Mouse (Mus musculus) ES-E14 (cell line): ENCODE results near the gene Fcgr1. TPM values are rescaled to one million over a fixed set of nuclear protein-coding genes. Genes with fewer than 3 reads are reported as not detected.

ENCODE experiments used
- DNase-seq: peaks from one replicate; pipeline ENCODE4 v3.0.0-alpha.2; 2013; ENCODE audit warnings: low read depth, low spot score
- H3K27ac ChIP-seq: 2 replicates; pipeline ENCODE4 v1.5.1; 2012; ENCODE audit warnings: low read depth, mild to moderate bottlenecking, low read length, moderate library complexity, mixed read lengths; ENCODE audit not compliant: poor library complexity, insufficient read depth, severe bottlenecking
- H3K36me3 ChIP-seq: 2 replicates; pipeline ENCODE4 v1.6.1; 2012; ENCODE audit warnings: mild to moderate bottlenecking, low read length, moderate library complexity, mixed read lengths; ENCODE audit not compliant: control insufficient read depth, poor library complexity, insufficient read depth, severe bottlenecking
- H3K4me1 ChIP-seq, 2 experiments: fragments of 150-350 bp in 1 of 2; sonication (generic) in 1 of 2; 2 replicates each; pipeline ENCODE4 v1.6.1; 2012; ENCODE audit warnings: low read length in 2 of 2, mild to moderate bottlenecking in 1 of 2, mixed read lengths in 1 of 2; ENCODE audit not compliant: control insufficient read depth in 2 of 2, insufficient read depth in 2 of 2, poor library complexity in 1 of 2
- H3K4me3 ChIP-seq, 2 experiments: fragments of 150-350 bp in 1 of 2; sonication (generic) in 1 of 2; 2 replicates each; pipeline ENCODE4 v1.5.1; 2012; ENCODE audit warnings: low read length in 2 of 2, low read depth in 1 of 2, mild to moderate bottlenecking in 1 of 2, mixed read lengths in 1 of 2; ENCODE audit not compliant: insufficient read depth in 1 of 2, poor library complexity in 1 of 2, severe bottlenecking in 1 of 2
- H3K9ac ChIP-seq: 2 replicates; pipeline ENCODE4 v1.6.1; 2012; ENCODE audit warnings: low read depth, mild to moderate bottlenecking, low read length, mixed read lengths; ENCODE audit not compliant: poor library complexity, insufficient read depth, severe bottlenecking
- H3K9me3 ChIP-seq: fragments of 150-350 bp; sonication (generic); 2 replicates; pipeline ENCODE4 v1.6.1; 2012; ENCODE audit warnings: low read depth, mild to moderate bottlenecking, low read length; ENCODE audit not compliant: control insufficient read depth, insufficient read depth
- CHD2 ChIP-seq: IDR thresholded peaks from 2 replicates; pipeline ENCODE4 v1.6.1; 2014; ENCODE audit warnings: mild to moderate bottlenecking, low read depth, low read length, inconsistent platforms
- HCFC1 ChIP-seq: IDR thresholded peaks from 2 replicates; pipeline ENCODE4 v1.6.1; 2012; ENCODE audit warnings: low read length, inconsistent platforms, borderline replicate concordance; ENCODE audit not compliant: insufficient read depth
- MAFK ChIP-seq: IDR thresholded peaks from 2 replicates; pipeline ENCODE4 v1.6.1; 2014; ENCODE audit warnings: mild to moderate bottlenecking, low read depth, low read length, inconsistent platforms; ENCODE audit not compliant: insufficient read depth
- ZC3H11A ChIP-seq: IDR thresholded peaks from 2 replicates; pipeline ENCODE4 v1.6.1; 2012; ENCODE audit warnings: low read depth, mild to moderate bottlenecking, inconsistent platforms, low read length, borderline replicate concordance
- ZNF384 ChIP-seq: IDR thresholded peaks from 2 replicates; pipeline ENCODE4 v1.6.1; 2012; ENCODE audit warnings: low read depth, low read length, inconsistent platforms
- in situ Hi-C, 2 experiments: fragments of 600-800 bp; cut with MboI; formaldehyde crosslinking; loops; one replicate each; pipeline ENCODE4 v1.15.1; 2025; ENCODE audit warnings: low sequenced_read_pairs in 2 of 2, inconsistent platforms in 1 of 2; ENCODE audit not compliant: unreplicated experiment in 2 of 2
- total RNA-seq: library from RNA; depleted of rRNA; stranded (reverse); fragments of 300-350 nt; gene quantifications from 2 replicates; pipeline ENCODE4 v1.2.3, GENCODE M21; 2012; rRNA removed

Fcgr1 gene
- total RNA-seq, 1 experiment, result not detected

DNA sequence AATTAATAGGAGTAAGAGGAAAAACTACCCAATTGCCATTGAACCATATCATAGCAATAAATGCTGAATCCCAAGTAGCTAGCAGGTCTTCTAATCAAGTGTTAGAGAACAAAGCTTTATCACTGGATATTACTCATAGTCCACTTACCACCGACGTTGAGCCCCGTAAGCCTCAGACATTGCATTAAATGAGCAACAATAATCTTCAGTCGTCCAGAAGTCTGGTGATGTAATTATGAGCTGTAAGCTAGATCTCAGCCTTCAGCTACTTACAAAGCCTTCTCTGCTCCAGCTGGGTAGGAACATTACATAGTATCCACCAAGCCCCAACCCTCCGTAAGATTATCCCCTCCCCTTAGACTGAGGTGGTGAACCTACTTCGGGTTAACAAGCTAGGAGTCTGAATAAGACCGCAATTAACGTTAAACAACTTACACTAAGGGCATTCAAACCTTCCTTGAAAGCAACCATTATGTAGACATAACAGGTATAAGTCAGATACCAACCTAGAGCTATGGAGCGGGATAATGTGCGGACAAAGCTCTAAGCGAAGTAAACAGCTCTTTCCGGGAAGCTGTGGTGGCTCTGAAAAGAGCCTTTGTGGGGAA, 55.8 kb downstream of the Fcgr1 start:
- no peaks in the 10 kb centered on the region for H3K9me3 ChIP-seq
- no peaks in the 10 kb centered on the region for H3K36me3 ChIP-seq
- TF ChIP-seq CHD2, result no peak
- no peak for TF ChIP-seq ZC3H11A
- TF ChIP-seq HCFC1, result no peak
- H3K9ac ChIP-seq, result peak overlapping the region; percentile 89
- H3K27ac ChIP-seq, result peak overlapping the region; percentile 91
- in situ Hi-C loops, result no loop called here
- DNase-seq, result no peak
- peaks cover 3 to 9% of the 10 kb centered on the region in 2 experiments; a peak in 3 of 4 replicates for H3K4me1 ChIP-seq
- peak overlapping the region; percentile 74 to 81 for H3K4me3 ChIP-seq

DNA sequence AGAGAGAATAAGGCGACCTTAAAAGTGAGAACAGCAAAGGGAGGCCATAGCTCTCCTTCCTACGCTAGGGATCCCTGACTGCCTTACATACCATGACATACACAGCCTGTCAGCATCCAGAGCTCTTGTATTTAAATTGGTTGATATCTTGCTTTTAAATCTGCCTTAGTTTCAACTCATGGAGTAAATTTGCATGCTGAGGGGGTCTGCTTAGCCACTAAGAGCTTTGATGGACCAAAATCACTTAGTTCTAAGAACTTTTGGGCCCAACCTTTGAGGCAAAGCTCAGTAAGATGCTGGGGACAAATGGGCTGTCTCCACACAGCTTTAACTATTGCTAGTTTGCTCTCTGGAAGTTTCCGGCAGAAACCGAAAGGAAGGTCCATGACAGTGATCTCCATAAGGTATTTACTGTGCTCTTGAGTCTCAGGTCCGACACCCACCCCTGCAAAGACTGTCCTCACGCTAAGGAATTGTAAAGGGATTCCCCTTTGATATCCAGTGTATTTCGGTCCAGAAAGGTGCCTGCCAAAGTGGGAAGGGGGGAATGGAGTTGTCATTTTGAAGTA, 56.4 kb downstream of the Fcgr1 start:
- Histone ChIP-seq H3K36me3 (no peaks in the 10 kb centered on the region), H3K4me3 (peak overlapping the region; percentile 74 to 81), H3K9me3 (no peaks in the 10 kb centered on the region), H3K4me1 (peaks cover 3 to 8% of the 10 kb centered on the region in 2 experiments; a peak in 3 of 4 replicates), H3K9ac (peak overlapping the region; percentile 89), H3K27ac (peak overlapping the region; percentile 91; the same call in 1 of the 2 replicates)
- in situ Hi-C loops, result no loop called here
- no peak for TF ChIP-seq CHD2
- no peak for TF ChIP-seq ZNF384
- no peak for TF ChIP-seq ZC3H11A
- TF ChIP-seq HCFC1, result no peak
- TF ChIP-seq MAFK, result no peak
- no peak for DNase-seq

DNA sequence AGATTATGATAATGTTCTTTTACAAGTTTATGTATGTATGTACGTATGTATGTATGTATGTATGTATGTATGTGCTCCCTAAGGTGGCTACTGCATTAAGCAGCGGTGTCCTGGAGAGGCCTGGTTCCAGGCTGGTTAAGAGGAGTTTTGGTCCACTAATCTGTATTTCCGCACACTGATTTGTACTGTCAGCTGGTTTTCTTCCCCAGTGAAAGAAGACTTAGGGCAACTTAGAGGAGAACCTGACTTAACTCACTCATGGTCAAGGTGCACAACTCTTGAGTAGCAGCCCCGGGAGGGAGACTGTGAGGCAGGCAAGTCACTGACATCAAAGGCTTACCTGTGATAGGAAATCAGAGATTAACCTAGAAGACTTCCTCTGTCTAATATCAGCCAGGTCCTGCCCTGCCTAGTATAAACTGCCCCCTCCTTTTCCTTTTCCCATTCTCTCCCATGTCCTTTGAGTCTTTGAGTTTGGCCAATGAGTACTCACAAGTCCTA, 56.9 kb downstream of the Fcgr1 start:
- TF ChIP-seq CHD2, result no peak
- no peak for TF ChIP-seq MAFK
- no peak for TF ChIP-seq ZC3H11A
- no peak for TF ChIP-seq ZNF384
- TF ChIP-seq HCFC1, result no peak
- peaks cover 3 to 5% of the 10 kb centered on the region in 2 experiments; a peak in 3 of 4 replicates for H3K4me1 ChIP-seq
- peak overlapping the region; percentile 7; the same call in 1 of the 2 replicates for H3K27ac ChIP-seq
- in situ Hi-C loops, result no loop called here
- peak overlapping the region; percentile 74 to 81 for H3K4me3 ChIP-seq
- H3K9me3 ChIP-seq, result no peaks in the 10 kb centered on the region
- no peak for DNase-seq
- peak overlapping the region; percentile 89; the same call in 1 of the 2 replicates for H3K9ac ChIP-seq
- H3K36me3 ChIP-seq, result no peaks in the 10 kb centered on the region

DNA sequence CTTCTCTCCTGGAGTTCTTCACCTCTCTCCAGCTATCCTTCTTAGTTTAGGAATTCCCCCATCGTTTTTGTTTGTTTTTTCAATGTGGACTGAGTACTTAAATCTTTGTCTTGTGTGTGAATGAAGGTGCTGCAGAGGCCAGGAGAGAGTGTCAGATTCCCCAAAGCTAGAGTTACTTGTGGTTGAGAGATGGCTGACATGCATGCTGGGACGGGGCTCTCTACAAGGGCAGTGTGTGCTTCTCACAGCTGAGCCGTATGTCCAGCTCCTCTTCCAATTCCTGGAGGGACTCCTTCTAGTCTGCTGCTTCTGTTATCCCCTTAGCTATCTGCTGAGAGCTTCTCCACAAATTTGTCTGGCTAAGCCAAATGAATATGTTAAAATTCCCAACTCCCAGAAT, 57.9 kb downstream of the Fcgr1 start:
- no peak overlapping the region for H3K9ac ChIP-seq
- no peaks in the 10 kb centered on the region for H3K9me3 ChIP-seq
- no peak for TF ChIP-seq CHD2
- TF ChIP-seq MAFK, result no peak
- TF ChIP-seq ZC3H11A, result no peak
- no peak for TF ChIP-seq HCFC1
- no peak for TF ChIP-seq ZNF384
- DNase-seq, result no peak
- no peaks in the 10 kb centered on the region for H3K36me3 ChIP-seq
- no peak overlapping the region for H3K4me3 ChIP-seq
- in situ Hi-C loops, result no loop called here
- no peak overlapping the region for H3K27ac ChIP-seq
- peaks cover under 1 to 5% of the 10 kb centered on the region in 2 experiments; a peak in 3 of 4 replicates for H3K4me1 ChIP-seq

DNA sequence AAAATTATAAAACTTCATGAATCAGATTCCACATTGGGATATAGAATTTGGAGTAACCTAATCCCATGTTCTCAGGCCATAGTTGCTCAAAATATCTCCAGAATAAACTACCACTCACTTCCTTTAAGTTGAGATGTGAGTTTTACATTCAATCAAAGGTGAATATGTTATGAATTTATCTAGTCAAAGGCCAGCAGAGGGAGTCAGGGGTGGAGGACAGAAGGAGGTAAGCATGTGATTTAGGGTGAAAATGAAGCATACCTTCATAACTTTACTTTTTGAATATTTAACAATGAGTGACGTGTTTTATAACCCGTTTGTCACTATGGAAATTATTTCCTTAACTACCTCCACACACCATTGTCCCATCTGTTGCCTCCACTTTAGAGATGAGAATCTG, 58.9 kb downstream of the Fcgr1 start:
- Histone ChIP-seq H3K36me3 (no peaks in the 10 kb centered on the region), H3K4me3 (no peak overlapping the region), H3K27ac (no peak overlapping the region), H3K9me3 (no peaks in the 10 kb centered on the region), H3K4me1 (peaks cover 0 to 5% of the 10 kb centered on the region in 2 experiments; a peak in 3 of 4 replicates), H3K9ac (no peak overlapping the region)
- TF ChIP-seq ZC3H11A, result no peak
- TF ChIP-seq ZNF384, result no peak
- TF ChIP-seq CHD2, result no peak
- TF ChIP-seq HCFC1, result no peak
- no peak for TF ChIP-seq MAFK
- in situ Hi-C loops, result no loop called here
- DNase-seq, result no peak

Other genes starting within 250 kb of the Fcgr1 start
- 9.9 and 11.9 TPM in 2 replicates for gene Vps45, start 235.5 kb downstream of the Fcgr1 start, total RNA-seq
- gene Otud7b, start 189.4 kb downstream of the Fcgr1 start, total RNA-seq, result 17.6 and 23.2 TPM in 2 replicates
- 3.5 and 4.0 TPM in 2 replicates for gene Mtmr11, start 132.0 kb downstream of the Fcgr1 start, total RNA-seq
- gene Sf3b4, start 121.6 kb downstream of the Fcgr1 start, total RNA-seq, result 64.1 and 91.1 TPM in 2 replicates
- 7.2 and 8.2 TPM in 2 replicates for gene Sv2a, start 112.8 kb downstream of the Fcgr1 start, total RNA-seq
- gene Bola1, start 74.3 kb downstream of the Fcgr1 start, total RNA-seq, result 70.8 and 76.4 TPM in 2 replicates
- gene Hist2h2ab, start 74.1 kb downstream of the Fcgr1 start, total RNA-seq, result 54.2 and 70.0 TPM in 2 replicates
- gene Hist2h2ac, start 73.1 kb downstream of the Fcgr1 start, total RNA-seq, result 684 and 687 TPM in 2 replicates
- gene Hist2h2be, start 72.8 kb downstream of the Fcgr1 start, total RNA-seq, result 0.80 and 1.0 TPM in 2 replicates
- 398 and 546 TPM in 2 replicates for gene Hist2h3c2, start 54.8 kb downstream of the Fcgr1 start, total RNA-seq
- 2,531 and 3,588 TPM in 2 replicates for gene Hist2h2aa2, start 53.7 kb downstream of the Fcgr1 start, total RNA-seq
- 2,311 and 3,075 TPM in 2 replicates for gene Hist2h2aa1, start 48.5 kb downstream of the Fcgr1 start, total RNA-seq
- not detected in 2 replicates for gene Hist2h3c1, start 47.3 kb downstream of the Fcgr1 start, total RNA-seq
- 46.0 TPM in 2 replicates for gene Hist2h4, start 30.7 kb downstream of the Fcgr1 start, total RNA-seq
- gene Hist2h3b, start 25.3 kb downstream of the Fcgr1 start, total RNA-seq, result 806 and 880 TPM in 2 replicates
- gene Hist2h2bb, start 24.2 kb downstream of the Fcgr1 start, total RNA-seq, result 1,985 and 2,453 TPM in 2 replicates
- not detected in 2 replicates for gene BC107364, start 158.3 kb upstream of the Fcgr1 start, total RNA-seq
- gene Hfe2, start 231.2 kb upstream of the Fcgr1 start, total RNA-seq, result 1.0 and 1.2 TPM in 2 replicates